Mouse (Mus musculus) midbrain, embryonic 11.5 days (tissue): ENCODE measurements at regions not wholly inside any gene's neighbourhood (a gene's known extent, or its start where the extent isn't known, plus 50 kb on each side); places are given as distances from the start of the nearest gene placed in this dataset.

Experiments used
- ATAC-seq: fragments of 200-750 bp; cut with Nextera tagmentation; 2 replicates; pipeline ENCODE4 v1.8.0; 2017; ENCODE audit warnings: moderate TSS enrichment, moderate library complexity; ENCODE audit not compliant: low FRiP score
- DNase-seq: peaks from one replicate; pipeline ENCODE4 v3.0.0; 2015; ENCODE audit warnings: low spot score; ENCODE audit errors: missing footprints
- H3K27ac ChIP-seq: fragments of 300-500 bp; sonication (generic); 2 replicates; pipeline ENCODE4 v1.5.1; 2014; ENCODE audit warnings: low read depth, low read length
- H3K27me3 ChIP-seq: fragments of 300-500 bp; sonication (generic); 2 replicates; pipeline ENCODE4 v1.6.1; 2014; ENCODE audit warnings: mild to moderate bottlenecking, low read length, moderate library complexity, mixed read lengths; ENCODE audit not compliant: control insufficient read depth, insufficient read depth
- H3K36me3 ChIP-seq: fragments of 300-500 bp; sonication (generic); 2 replicates; pipeline ENCODE4 v1.6.1; 2014; ENCODE audit warnings: mild to moderate bottlenecking, low read length, moderate library complexity, mixed read lengths; ENCODE audit not compliant: control insufficient read depth, insufficient read depth
- H3K4me1 ChIP-seq: fragments of 300-500 bp; sonication (generic); 2 replicates; pipeline ENCODE4 v1.6.1; 2014; ENCODE audit warnings: low read length; ENCODE audit not compliant: control insufficient read depth, insufficient read depth
- H3K4me2 ChIP-seq: fragments of 300-500 bp; sonication (generic); 2 replicates; pipeline ENCODE4 v1.6.1; 2014; ENCODE audit warnings: mild to moderate bottlenecking, moderate library complexity
- H3K4me3 ChIP-seq: fragments of 300-500 bp; sonication (generic); 2 replicates; pipeline ENCODE4 v1.5.1; 2014; ENCODE audit warnings: low read depth, low read length
- H3K9ac ChIP-seq: fragments of 300-500 bp; sonication (generic); 2 replicates; pipeline ENCODE4 v1.6.1; 2014; ENCODE audit warnings: low read length
- H3K9me3 ChIP-seq: fragments of 300-500 bp; sonication (generic); 2 replicates; pipeline ENCODE4 v1.6.1; 2016; ENCODE audit warnings: low read length; ENCODE audit not compliant: control insufficient read depth
- WGBS: fragments of 180-500 bp; shearing (Covaris S2); extraction: QIAGEN DNeasy Blood & Tissue Kit; methylation state at CpG from one replicate; pipeline ENCODE4 v1.1.7; 2014; 5-methylcytosine and 5-hydroxymethylcytosine counted together

- H3K27me3 ChIP-seq: no peaks in the 10 kb centered on the region
- H3K9me3 ChIP-seq: no peaks in the 10 kb centered on the region
- no peaks in the 10 kb centered on the region for H3K4me1 ChIP-seq
- ATAC-seq (no peak), DNase-seq (no peak)
- no peak overlapping the region for H3K4me3 ChIP-seq
- no peak overlapping the region for H3K27ac ChIP-seq
- H3K9ac ChIP-seq: no peak overlapping the region
- 76% methylated on average over 3 of the region's 3 CpGs for WGBS
- H3K36me3 ChIP-seq: no peaks in the 10 kb centered on the region
- H3K4me2 ChIP-seq: no peak overlapping the region
These were observed 207.4 kb downstream of the Gm12728 start for GRCm38 (mm10) chr4:105996893-105997630.

GRCm38 (mm10) chr4:106002516-106002915 is 212.8 kb downstream of the Gm12728 start:
- H3K9ac ChIP-seq: no peak overlapping the region

GRCm38 (mm10) chr4:106005936-106006335 is 216.3 kb downstream of the Gm12728 start:
- H3K9ac ChIP-seq: no peak overlapping the region
- no peak overlapping the region for H3K4me2 ChIP-seq
- H3K27me3 ChIP-seq: no peaks in the 10 kb centered on the region
- H3K4me3 ChIP-seq: no peak overlapping the region
- H3K36me3 ChIP-seq: no peaks in the 10 kb centered on the region
- ATAC-seq: no peak
- no peak for DNase-seq
- no peaks in the 10 kb centered on the region for H3K4me1 ChIP-seq
- 75% methylated on average over 5 of the region's 5 CpGs for WGBS
- no peaks in the 10 kb centered on the region for H3K9me3 ChIP-seq
- no peak overlapping the region for H3K27ac ChIP-seq

More at GRCm38 (mm10) chr4:106002516-106002915, 212.8 kb downstream of the Gm12728 start:
- no peaks in the 10 kb centered on the region for H3K27me3 ChIP-seq
- H3K36me3 ChIP-seq: no peaks in the 10 kb centered on the region
- no peak overlapping the region for H3K4me3 ChIP-seq
- H3K4me2 ChIP-seq: no peak overlapping the region
- 85% methylated on average over 3 of the region's 3 CpGs for WGBS
- no peaks in the 10 kb centered on the region for H3K4me1 ChIP-seq
- no peak overlapping the region for H3K27ac ChIP-seq
- ATAC-seq (no peak), DNase-seq (no peak)
- no peaks in the 10 kb centered on the region for H3K9me3 ChIP-seq

- DNase-seq (no peak), ATAC-seq (no peak)
- 81% methylated on average over 8 of the region's 8 CpGs for WGBS
- H3K4me3 ChIP-seq: no peak overlapping the region
- no peak overlapping the region for H3K9ac ChIP-seq
- no peak overlapping the region for H3K4me2 ChIP-seq
- no peaks in the 10 kb centered on the region for H3K9me3 ChIP-seq
- H3K36me3 ChIP-seq: no peaks in the 10 kb centered on the region
- no peaks in the 10 kb centered on the region for H3K27me3 ChIP-seq
- H3K27ac ChIP-seq: no peak overlapping the region
- no peaks in the 10 kb centered on the region for H3K4me1 ChIP-seq
These were observed 217.9 kb downstream of the Gm12728 start for GRCm38 (mm10) chr4:106007334-106008190.

GRCm38 (mm10) chr4:106017065-106017646 is 227.5 kb downstream of the Gm12728 start:
- no peaks in the 10 kb centered on the region for H3K9me3 ChIP-seq
- H3K27ac ChIP-seq: no peak overlapping the region
- ATAC-seq (no peak), DNase-seq (no peak)
- no peaks in the 10 kb centered on the region for H3K27me3 ChIP-seq
- H3K4me2 ChIP-seq: no peak overlapping the region
- no peaks in the 10 kb centered on the region for H3K4me1 ChIP-seq
- H3K9ac ChIP-seq: no peak overlapping the region
- H3K36me3 ChIP-seq: no peaks in the 10 kb centered on the region
- WGBS: 90% methylated on average over 6 of the region's 6 CpGs
- no peak overlapping the region for H3K4me3 ChIP-seq

GRCm38 (mm10) chr4:106018936-106019335 is 229.3 kb downstream of the Gm12728 start:
- no peak overlapping the region for H3K27ac ChIP-seq
- ATAC-seq: no peak
- no peaks in the 10 kb centered on the region for H3K27me3 ChIP-seq
- H3K4me2 ChIP-seq: no peak overlapping the region
- 81% methylated on average over 4 of the region's 4 CpGs for WGBS
- no peak for DNase-seq
- H3K36me3 ChIP-seq: no peaks in the 10 kb centered on the region
- no peak overlapping the region for H3K4me3 ChIP-seq
- H3K9ac ChIP-seq: no peak overlapping the region
- no peaks in the 10 kb centered on the region for H3K9me3 ChIP-seq
- no peaks in the 10 kb centered on the region for H3K4me1 ChIP-seq

- Histone ChIP-seq H3K4me3 (no peak overlapping the region), H3K4me2 (no peak overlapping the region), H3K4me1 (no peaks in the 10 kb centered on the region), H3K27ac (no peak overlapping the region), H3K9me3 (no peaks in the 10 kb centered on the region), H3K27me3 (no peaks in the 10 kb centered on the region), H3K9ac (no peak overlapping the region), H3K36me3 (no peaks in the 10 kb centered on the region)
- ATAC-seq (no peak), DNase-seq (no peak)
- WGBS: 85% methylated on average over 4 of the region's 4 CpGs
These were observed 230.7 kb downstream of the Gm12728 start for GRCm38 (mm10) chr4:106020338-106020737.

- WGBS: 90% methylated on average over 1 of the region's 1 CpGs
These were observed 234.9 kb downstream of the Gm12728 start for GRCm38 (mm10) chr4:106024591-106024990.

More at GRCm38 (mm10) chr4:106024591-106024990, 234.9 kb downstream of the Gm12728 start:
- no peaks in the 10 kb centered on the region for H3K36me3 ChIP-seq
- no peak for DNase-seq
- H3K9ac ChIP-seq: no peak overlapping the region
- no peaks in the 10 kb centered on the region for H3K4me1 ChIP-seq
- no peak overlapping the region for H3K27ac ChIP-seq
- ATAC-seq: no peak
- no peaks in the 10 kb centered on the region for H3K9me3 ChIP-seq
- H3K4me3 ChIP-seq: no peak overlapping the region
- no peak overlapping the region for H3K4me2 ChIP-seq
- no peaks in the 10 kb centered on the region for H3K27me3 ChIP-seq
